Mouse (Mus musculus) thymus, postnatal 25 days (tissue): ENCODE results near the gene Aamp.
"Not testable (repeated sequence)": the region's sequence is repeated elsewhere in the genome, so short reads cannot be mapped to it uniquely, and the experiment has no call there.

ENCODE experiments used
- DNase-seq: peaks from one replicate; pipeline ENCODE4 v3.0.0; 2022

Aamp gene

GRCm38 (mm10) chr1:74284543-74285160 lies at the start of gene Aamp, which contains the start of gene Pnkd:
Aamp (minus strand) TSS chr1:74284738.
Pnkd (plus strand) TSS chr1:74284930.
- peak; percentile 100 for DNase-seq

GRCm38 (mm10) chr1:74332930-74333329 lies 48.4 kb upstream of the Aamp start:
- DNase-seq = no peak

GRCm38 (mm10) chr1:74332241-74332763 lies 47.8 kb upstream of the Aamp start:
- DNase-seq = peak; percentile 95

- DNase-seq = no peak
These were observed 46.6 kb upstream of the Aamp start for GRCm38 (mm10) chr1:74331046-74331681.

- DNase-seq = no peak
These were observed 45.4 kb upstream of the Aamp start for GRCm38 (mm10) chr1:74329899-74330431.

- not testable (repeated sequence) for DNase-seq
These were observed 42.4 kb upstream of the Aamp start for GRCm38 (mm10) chr1:74326916-74327315.

- no peak for DNase-seq
These were observed 36.9 kb upstream of the Aamp start for GRCm38 (mm10) chr1:74321396-74321795.

- DNase-seq = no peak
These were observed 34.2 kb upstream of the Aamp start for GRCm38 (mm10) chr1:74318711-74319110.

GRCm38 (mm10) chr1:74316114-74316827 lies 31.7 kb upstream of the Aamp start:
- DNase-seq = no peak

- no peak for DNase-seq
These were observed 30.3 kb upstream of the Aamp start for GRCm38 (mm10) chr1:74314796-74315195.

GRCm38 (mm10) chr1:74313049-74313692 lies 28.6 kb upstream of the Aamp start:
- DNase-seq = peak; percentile 65

GRCm38 (mm10) chr1:74309767-74310166 lies 25.2 kb upstream of the Aamp start:
- no peak for DNase-seq

GRCm38 (mm10) chr1:74308001-74308964 lies 23.7 kb upstream of the Aamp start:
- DNase-seq = no peak

GRCm38 (mm10) chr1:74307146-74307545 lies 22.6 kb upstream of the Aamp start:
- DNase-seq = no peak

GRCm38 (mm10) chr1:74305522-74305921 lies 21.0 kb upstream of the Aamp start, which contains the start of gene Tmbim1:
Tmbim1 (minus strand) TSS chr1:74305622.
- DNase-seq = no peak

- DNase-seq = no peak
These were observed 20.4 kb upstream of the Aamp start for GRCm38 (mm10) chr1:74304946-74305345.

- no peak for DNase-seq
These were observed 19.8 kb upstream of the Aamp start for GRCm38 (mm10) chr1:74304339-74304790.

- DNase-seq = peak; percentile 41
These were observed 19.2 kb upstream of the Aamp start for GRCm38 (mm10) chr1:74303509-74304338.

- no peak for DNase-seq
These were observed 18.3 kb upstream of the Aamp start for GRCm38 (mm10) chr1:74302835-74303234.

- no peak for DNase-seq
These were observed 17.7 kb upstream of the Aamp start for GRCm38 (mm10) chr1:74302229-74302628.
